Mouse (Mus musculus) embryonic facial prominence, embryonic 15.5 days (tissue): Measurements from ENCODE around the gene Npl. TPM values are rescaled to one million over a fixed set of nuclear protein-coding genes. Genes with fewer than 3 reads are reported as not detected.
A peak's percentile ranks its signal among the peaks of the same experiment; 100 is the strongest.
"Not testable (repeated sequence)": the region's sequence is repeated elsewhere in the genome, so short reads cannot be mapped to it uniquely, and the experiment has no call there.

Experiments used
- ATAC-seq: fragments of 200-750 bp; cut with Nextera tagmentation; 2 replicates; pipeline ENCODE4 v1.8.0; 2017; ENCODE audit warnings: low read depth, moderate TSS enrichment; ENCODE audit not compliant: insufficient number of reproducible peaks, low FRiP score, low TSS enrichment
- H3K27ac ChIP-seq: fragments of 300-500 bp; sonication (generic); replicated peaks from 2 replicates; pipeline ENCODE4 v1.5.1; 2015; ENCODE audit warnings: mild to moderate bottlenecking, inconsistent platforms
- H3K27me3 ChIP-seq: fragments of 300-500 bp; sonication (generic); 2 replicates; pipeline ENCODE4 v1.6.1; 2015; ENCODE audit warnings: inconsistent platforms
- H3K36me3 ChIP-seq: fragments of 300-500 bp; sonication (generic); 2 replicates; pipeline ENCODE4 v1.6.1; 2015; ENCODE audit warnings: mild to moderate bottlenecking, inconsistent platforms
- H3K4me1 ChIP-seq: fragments of 300-500 bp; sonication (generic); 2 replicates; pipeline ENCODE4 v1.6.1; 2015; ENCODE audit warnings: inconsistent platforms
- H3K4me2 ChIP-seq: fragments of 300-500 bp; sonication (generic); replicated peaks from 2 replicates; pipeline ENCODE4 v1.6.1; 2015; ENCODE audit warnings: mild to moderate bottlenecking, inconsistent platforms
- H3K4me3 ChIP-seq: fragments of 300-500 bp; sonication (generic); replicated peaks from 2 replicates; pipeline ENCODE4 v1.5.1; 2015; ENCODE audit warnings: mild to moderate bottlenecking, inconsistent platforms
- H3K9ac ChIP-seq: fragments of 300-500 bp; sonication (generic); 2 replicates; pipeline ENCODE4 v1.6.1; 2015; ENCODE audit warnings: inconsistent platforms
- H3K9me3 ChIP-seq: fragments of 300-500 bp; sonication (generic); replicated peaks from 2 replicates; pipeline ENCODE4 v1.6.1; 2016; ENCODE audit warnings: inconsistent platforms
- WGBS: fragments of 180-500 bp; shearing (Covaris S2); methylation state at CpG from one replicate; pipeline ENCODE4 v1.1.7; 2015; 5-methylcytosine and 5-hydroxymethylcytosine counted together
- polyA plus RNA-seq: library from polyadenylated mRNA; unstranded; fragments of >200 nt; fragmentation: Nextera tagmentation; extraction: Ambion mirVana; gene quantifications from 2 replicates; pipeline ENCODE4 v1.2.1, GENCODE M21; 2015

Npl gene
- polyA plus RNA-seq, 1 experiment from 2014 or later = 21.4 TPM

DNA sequence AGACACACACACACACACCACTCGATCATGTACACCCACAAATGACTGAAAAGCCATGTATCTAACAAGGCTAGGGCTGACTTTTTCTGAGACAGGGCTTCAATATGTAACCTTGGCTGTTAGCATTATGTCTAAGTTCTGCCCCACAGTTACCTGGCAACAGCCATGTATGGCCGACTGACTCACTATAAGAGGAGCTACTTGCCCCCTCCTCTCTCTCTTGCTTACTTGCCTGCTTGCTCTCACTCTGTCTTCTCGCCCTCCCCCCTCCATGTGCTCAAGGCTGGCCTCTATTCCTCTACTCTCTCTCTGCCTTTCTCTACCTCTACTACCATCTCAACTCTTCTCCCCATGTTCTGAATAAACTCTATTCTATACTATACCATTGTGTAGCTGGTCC is 9.1 kb downstream of the Npl start:
- Histone ChIP-seq H3K36me3 (no peaks in the 10 kb centered on the region), H3K27ac (no peak overlapping the region), H3K4me2 (no peak overlapping the region), H3K27me3 (no peaks in the 10 kb centered on the region), H3K4me3 (no peak overlapping the region), H3K9ac (no peak overlapping the region), H3K4me1 (no peaks in the 10 kb centered on the region), H3K9me3 (no peaks in the 10 kb centered on the region)
- ATAC-seq = no peak
- WGBS = 68% methylated on average over 3 of the region's 3 CpGs

DNA sequence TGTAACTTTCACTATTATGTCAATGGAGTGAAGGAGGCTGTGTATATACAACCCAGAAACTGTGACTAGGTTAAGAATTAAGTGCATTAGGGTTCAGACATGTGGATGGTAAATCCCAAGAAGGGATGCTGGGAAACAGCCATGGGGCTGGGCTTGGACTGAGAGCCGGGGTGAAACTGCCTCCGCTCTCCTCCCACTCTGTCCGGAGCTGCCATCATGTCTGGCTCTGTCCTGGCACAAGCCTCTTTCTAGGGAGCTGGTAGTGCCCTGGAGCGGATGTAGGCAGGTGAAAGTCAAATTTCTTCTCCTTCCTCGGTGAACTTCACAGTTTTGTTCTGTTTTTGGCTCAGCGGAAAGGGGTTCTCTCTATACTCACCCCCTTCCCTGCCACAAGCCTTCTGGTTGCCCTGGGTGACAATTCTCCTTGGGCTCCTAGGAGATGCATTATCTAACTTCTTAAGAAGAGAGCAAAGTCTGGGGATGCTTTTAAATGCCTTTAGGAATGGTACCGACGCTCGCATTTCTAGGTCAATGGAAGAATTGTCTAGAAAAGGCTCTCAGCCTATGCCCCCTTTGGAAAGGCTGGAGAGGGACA is 10.0 kb downstream of the Npl start:
- no peak for ATAC-seq
- WGBS = 74% methylated on average over 9 of the region's 9 CpGs

DNA sequence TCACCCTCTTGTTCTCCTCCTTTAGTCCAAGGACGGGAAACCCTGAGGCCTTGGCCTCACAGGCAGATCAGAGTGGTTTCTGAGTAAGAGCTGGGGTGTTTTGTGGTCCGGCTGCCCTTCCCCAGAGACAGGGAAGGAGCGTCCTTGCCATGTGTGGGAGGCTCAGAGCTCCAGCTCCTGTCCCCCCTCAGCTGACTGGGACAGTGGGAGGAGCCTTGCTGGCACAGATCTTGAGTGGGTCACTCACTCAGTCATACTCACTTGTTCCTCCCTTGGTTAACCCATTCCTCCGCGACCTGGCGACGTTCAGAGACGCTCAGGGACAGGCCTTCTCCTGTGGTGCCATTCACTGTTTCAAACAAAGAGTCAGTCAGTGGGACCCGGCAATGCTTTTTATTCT is 14.2 kb downstream of the Npl start:
- no peak overlapping the region for H3K4me3 ChIP-seq
- WGBS = 46% methylated on average over 9 of the region's 9 CpGs
- H3K36me3 ChIP-seq = no peaks in the 10 kb centered on the region
- no peak overlapping the region for H3K27ac ChIP-seq
- ATAC-seq = no peak
- peaks cover 6% of the 10 kb centered on the region; the same call in 1 of the 2 replicates for H3K4me1 ChIP-seq
- no peaks in the 10 kb centered on the region for H3K27me3 ChIP-seq
- no peak overlapping the region for H3K9ac ChIP-seq
- no peak overlapping the region for H3K4me2 ChIP-seq
- no peaks in the 10 kb centered on the region for H3K9me3 ChIP-seq

More for the DNA sequence above, 10.0 kb downstream of the Npl start:
- Histone ChIP-seq H3K4me1 (no peaks in the 10 kb centered on the region), H3K9me3 (no peaks in the 10 kb centered on the region), H3K9ac (no peak overlapping the region), H3K4me3 (no peak overlapping the region), H3K27ac (no peak overlapping the region), H3K27me3 (no peaks in the 10 kb centered on the region), H3K36me3 (no peaks in the 10 kb centered on the region), H3K4me2 (no peak overlapping the region)

DNA sequence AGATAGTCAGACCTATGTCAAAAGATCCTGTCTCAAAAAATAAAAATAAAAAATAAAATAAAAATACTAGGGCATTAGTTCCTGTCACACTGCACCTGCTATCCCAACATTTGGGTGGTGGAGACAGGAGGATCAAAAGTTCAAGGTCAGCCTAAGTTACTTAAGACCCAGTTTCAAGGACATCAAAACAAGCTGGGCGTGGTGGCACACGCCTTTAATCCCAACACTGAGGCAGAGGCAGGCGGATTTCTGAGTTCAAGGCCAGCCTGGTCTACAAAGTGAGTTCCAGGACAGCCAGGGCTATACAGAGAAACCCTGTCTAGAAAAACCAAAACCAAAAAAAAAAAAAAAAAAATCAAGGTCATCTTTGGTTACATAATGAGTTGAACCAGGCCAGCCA is 16.9 kb downstream of the Npl start:
- H3K27me3 ChIP-seq, ATAC-seq, H3K4me1 ChIP-seq, H3K9me3 ChIP-seq, H3K9ac ChIP-seq, H3K4me3 ChIP-seq, H3K36me3 ChIP-seq: not testable (repeated sequence)
- H3K27ac ChIP-seq = peak overlapping the region; percentile 72; the same call in 1 of the 2 replicates
- 96% methylated on average over 3 of the region's 3 CpGs for WGBS
- peak overlapping the region; percentile 38; the same call in 1 of the 2 replicates for H3K4me2 ChIP-seq

DNA sequence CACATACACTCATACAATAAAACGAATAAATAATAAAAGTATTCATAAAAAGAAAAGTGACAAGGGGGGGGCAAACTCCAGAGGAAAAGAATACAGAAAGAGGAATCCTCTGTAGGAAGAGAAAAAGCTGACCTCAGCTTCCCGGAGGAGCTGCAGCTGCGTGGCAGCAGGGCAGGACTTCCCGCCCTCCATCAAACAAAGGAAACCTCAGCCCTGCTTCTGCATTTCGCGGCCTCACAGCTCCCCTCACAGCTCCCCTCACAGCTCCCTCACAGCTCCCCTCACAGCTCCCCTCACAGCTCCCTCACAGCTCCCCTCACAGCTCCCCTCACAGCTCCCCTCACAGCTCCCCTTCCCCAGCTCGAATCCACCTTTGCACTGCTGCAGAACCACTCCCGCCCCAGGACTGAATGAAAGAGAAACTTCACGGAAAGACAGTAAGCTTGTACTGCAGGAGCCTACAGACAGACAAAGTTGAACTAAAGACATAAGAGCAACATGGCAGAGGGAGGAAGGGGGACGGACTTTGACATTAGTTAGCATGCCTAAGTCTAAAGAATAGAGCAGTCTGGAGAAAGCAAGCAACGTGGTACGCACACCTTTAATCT is 17.5 kb downstream of the Npl start:
- WGBS = 18% methylated on average over 12 of the region's 12 CpGs
- Histone ChIP-seq H3K27ac (peak overlapping the region; percentile 72), H3K36me3 (no peaks in the 10 kb centered on the region), H3K9ac (no peak overlapping the region), H3K4me1 (peaks cover 6% of the 10 kb centered on the region; the same call in 1 of the 2 replicates), H3K9me3 (no peaks in the 10 kb centered on the region), H3K4me3 (0 out of 2 replicates have a peak overlapping the region, but pooled peaks have one; percentile 7), H3K27me3 (no peaks in the 10 kb centered on the region), H3K4me2 (peak overlapping the region; percentile 38)
- no peak for ATAC-seq

DNA sequence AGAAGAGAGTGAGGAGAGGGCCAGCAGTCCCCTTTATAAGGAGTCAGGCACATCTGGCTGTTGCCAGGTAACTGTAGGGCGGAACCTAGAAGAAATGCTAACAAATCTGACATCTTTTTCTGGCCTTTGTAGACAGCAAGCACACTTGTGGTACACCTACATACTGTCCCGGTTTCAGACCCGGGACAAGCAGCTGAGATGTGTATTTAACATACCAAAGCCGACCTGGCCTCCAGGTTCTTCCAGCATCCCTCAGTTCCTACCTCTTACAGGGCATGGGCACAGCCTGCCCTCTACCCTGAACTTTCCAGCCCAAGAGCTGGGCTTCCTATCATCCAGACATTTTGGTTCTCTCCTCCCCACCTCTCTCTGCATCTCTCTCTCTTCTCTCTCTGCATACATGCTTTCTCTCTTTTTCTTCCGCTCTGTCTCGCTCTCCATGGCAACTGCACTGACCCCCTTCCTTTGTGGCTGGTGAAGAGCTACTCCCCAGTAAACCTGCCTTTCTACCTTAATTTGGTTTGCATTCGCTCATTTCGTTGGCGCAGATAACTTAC is 18.1 kb downstream of the Npl start:
- H3K4me2 ChIP-seq = peak overlapping the region; percentile 38; the same call in 1 of the 2 replicates
- H3K9ac ChIP-seq = no peak overlapping the region

DNA sequence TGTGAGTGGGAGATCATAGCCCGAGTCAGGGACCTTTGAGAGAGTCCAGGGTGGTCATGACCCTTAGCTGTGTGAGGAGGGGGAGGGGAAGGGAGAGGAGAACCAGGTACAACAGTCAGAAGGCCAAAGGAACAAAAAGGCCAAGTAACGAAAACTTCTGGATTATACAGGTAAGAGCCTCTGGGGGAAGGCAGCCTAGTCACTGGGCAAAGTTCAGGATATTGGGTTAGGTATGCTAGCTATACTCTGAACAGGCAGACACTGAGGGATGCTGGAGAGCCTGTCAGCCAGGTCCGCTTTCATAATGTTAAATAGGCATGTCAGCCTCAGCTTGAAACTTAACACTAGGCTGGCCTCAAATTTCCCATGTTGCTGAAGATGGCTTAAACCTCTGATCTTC is 27.7 kb downstream of the Npl start:
- no peak overlapping the region for H3K4me2 ChIP-seq
- H3K9ac ChIP-seq = no peak overlapping the region
- H3K27me3 ChIP-seq = no peaks in the 10 kb centered on the region
- WGBS = 34% methylated on average over 3 of the region's 3 CpGs
- H3K4me1 ChIP-seq = 0 out of 2 replicates have a peak, but pooled peaks cover 3% of the 10 kb centered on the region
- ATAC-seq = no peak
- no peak overlapping the region for H3K4me3 ChIP-seq
- no peaks in the 10 kb centered on the region for H3K36me3 ChIP-seq
- no peaks in the 10 kb centered on the region for H3K9me3 ChIP-seq
- no peak overlapping the region for H3K27ac ChIP-seq

More for the DNA sequence above, 18.1 kb downstream of the Npl start:
- Histone ChIP-seq H3K36me3 (no peaks in the 10 kb centered on the region), H3K4me1 (peaks cover 6% of the 10 kb centered on the region; the same call in 1 of the 2 replicates), H3K9me3 (no peaks in the 10 kb centered on the region), H3K27me3 (no peaks in the 10 kb centered on the region), H3K4me3 (0 out of 2 replicates have a peak overlapping the region, but pooled peaks have one; percentile 7), H3K27ac (peak overlapping the region; percentile 72)
- ATAC-seq = no peak
- 31% methylated on average over 9 of the region's 9 CpGs for WGBS

DNA sequence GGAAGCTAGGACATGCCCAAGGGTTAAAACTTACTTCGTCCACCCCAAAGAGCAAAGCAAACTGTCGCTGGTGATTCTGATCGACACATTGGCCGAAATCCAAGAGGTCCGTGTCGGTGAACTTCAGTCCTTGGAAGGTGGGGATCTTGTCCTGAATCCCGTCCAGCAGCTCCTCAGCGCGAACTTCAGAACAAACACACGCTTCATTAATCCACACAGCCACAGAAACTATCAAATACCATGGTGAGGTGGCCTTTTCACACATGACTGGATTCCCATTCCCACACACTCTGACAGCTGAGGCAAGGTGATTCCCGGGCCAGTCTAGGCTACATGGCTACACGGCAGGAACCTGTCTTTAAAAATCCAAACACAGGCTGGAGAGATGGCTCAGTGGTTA is 34.5 kb downstream of the Npl start:
- 84% methylated on average over 12 of the region's 12 CpGs for WGBS
- no peak overlapping the region for H3K9ac ChIP-seq

DNA sequence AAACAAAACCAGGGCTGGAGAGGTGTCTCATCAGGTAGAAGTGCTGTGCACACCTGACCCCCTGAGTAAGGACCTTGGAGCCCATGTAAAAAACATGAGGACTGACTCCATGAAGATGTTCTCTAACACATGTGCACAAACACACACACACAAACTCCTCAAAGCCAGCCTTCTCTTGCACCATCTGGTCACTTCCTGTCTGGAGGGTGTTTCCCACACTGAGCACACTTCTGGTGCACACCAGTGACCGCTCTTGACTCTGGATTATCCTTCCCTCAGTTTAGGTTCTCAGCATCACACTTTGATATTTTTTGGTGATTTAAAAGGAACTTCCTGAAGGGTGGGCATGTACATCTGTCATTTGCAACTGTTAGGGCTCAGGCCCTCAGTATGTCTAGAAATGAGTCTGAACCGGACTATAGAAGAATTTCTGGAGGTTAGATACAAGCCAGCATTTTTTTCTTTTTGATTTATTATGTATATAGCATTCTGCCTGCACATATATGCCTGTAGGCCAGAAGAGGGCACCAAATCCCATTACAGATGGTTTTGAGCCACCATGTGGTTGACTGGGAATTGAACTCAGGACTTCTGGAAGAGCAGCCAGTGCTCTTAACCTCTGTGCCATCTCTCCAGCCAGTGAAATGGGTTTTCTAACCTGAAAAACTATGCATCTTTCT is 39.4 kb downstream of the Npl start:
- no peak overlapping the region for H3K27ac ChIP-seq
- H3K36me3 ChIP-seq = no peaks in the 10 kb centered on the region
- 54% methylated on average over 2 of the region's 2 CpGs for WGBS
- H3K4me3 ChIP-seq = no peak overlapping the region
- H3K27me3 ChIP-seq = no peaks in the 10 kb centered on the region
- no peak overlapping the region for H3K9ac ChIP-seq
- H3K4me1 ChIP-seq = no peaks in the 10 kb centered on the region
- no peaks in the 10 kb centered on the region for H3K9me3 ChIP-seq
- H3K4me2 ChIP-seq = no peak overlapping the region
- no peak for ATAC-seq

More for the DNA sequence above, 34.5 kb downstream of the Npl start:
- ATAC-seq = no peak
- H3K27me3 ChIP-seq = no peaks in the 10 kb centered on the region
- H3K4me3 ChIP-seq = no peak overlapping the region
- no peaks in the 10 kb centered on the region for H3K36me3 ChIP-seq
- H3K27ac ChIP-seq = no peak overlapping the region
- H3K9me3 ChIP-seq = no peaks in the 10 kb centered on the region
- H3K4me1 ChIP-seq = no peaks in the 10 kb centered on the region
- H3K4me2 ChIP-seq = no peak overlapping the region

DNA sequence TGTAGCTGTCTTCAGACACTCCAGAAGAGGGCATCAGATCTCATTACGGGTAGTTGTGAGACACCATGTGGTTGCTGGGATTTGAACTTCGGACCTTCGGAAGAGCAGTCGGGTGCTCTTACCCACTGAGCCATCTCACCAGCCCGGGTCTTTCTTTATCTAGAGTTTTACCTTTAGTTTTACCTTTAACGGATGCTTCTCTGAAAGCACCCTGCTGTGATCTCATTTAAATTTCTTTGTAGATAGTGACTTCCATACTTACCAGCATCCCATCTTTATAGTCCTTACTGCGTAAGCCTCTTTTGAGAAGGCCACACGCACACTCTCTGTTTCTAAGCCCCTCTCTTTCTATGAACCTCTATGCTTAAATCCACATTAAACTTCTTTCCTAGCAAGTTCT is 40.3 kb downstream of the Npl start:
- H3K9me3 ChIP-seq, H3K27ac ChIP-seq, H3K9ac ChIP-seq, H3K4me3 ChIP-seq, H3K4me2 ChIP-seq, H3K4me1 ChIP-seq, ATAC-seq, H3K36me3 ChIP-seq, H3K27me3 ChIP-seq: not testable (repeated sequence)
- 66% methylated on average over 8 of the region's 8 CpGs for WGBS

DNA sequence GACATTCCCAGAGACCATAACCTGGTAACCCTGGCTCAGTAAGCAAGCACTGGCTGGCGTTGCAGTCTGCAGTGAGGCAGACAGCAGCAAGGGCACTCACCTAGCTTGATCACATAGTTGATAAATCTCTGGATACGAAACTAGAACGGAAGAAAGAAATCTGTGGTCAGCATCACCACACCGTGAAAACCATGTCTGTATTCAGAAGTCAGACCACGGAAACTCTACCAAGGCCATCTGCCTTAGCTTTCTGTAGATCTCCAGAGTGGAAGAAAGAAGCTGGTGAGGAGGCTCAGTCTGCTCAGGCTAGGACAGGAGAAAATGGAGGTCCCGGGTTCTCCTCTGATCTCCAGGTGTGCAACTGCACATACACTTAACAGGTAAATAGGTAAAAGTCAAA is 40.8 kb downstream of the Npl start:
- no peaks in the 10 kb centered on the region for H3K36me3 ChIP-seq
- no peak overlapping the region for H3K9ac ChIP-seq
- H3K4me3 ChIP-seq = no peak overlapping the region
- H3K27ac ChIP-seq = no peak overlapping the region
- ATAC-seq = no peak
- H3K4me2 ChIP-seq = no peak overlapping the region
- H3K4me1 ChIP-seq = no peaks in the 10 kb centered on the region
- WGBS = 78% methylated on average over 6 of the region's 6 CpGs
- no peaks in the 10 kb centered on the region for H3K9me3 ChIP-seq
- H3K27me3 ChIP-seq = no peaks in the 10 kb centered on the region
